Mouse (Mus musculus): ENCODE results near the gene A930018P22Rik.

A930018P22Rik gene

DNA sequence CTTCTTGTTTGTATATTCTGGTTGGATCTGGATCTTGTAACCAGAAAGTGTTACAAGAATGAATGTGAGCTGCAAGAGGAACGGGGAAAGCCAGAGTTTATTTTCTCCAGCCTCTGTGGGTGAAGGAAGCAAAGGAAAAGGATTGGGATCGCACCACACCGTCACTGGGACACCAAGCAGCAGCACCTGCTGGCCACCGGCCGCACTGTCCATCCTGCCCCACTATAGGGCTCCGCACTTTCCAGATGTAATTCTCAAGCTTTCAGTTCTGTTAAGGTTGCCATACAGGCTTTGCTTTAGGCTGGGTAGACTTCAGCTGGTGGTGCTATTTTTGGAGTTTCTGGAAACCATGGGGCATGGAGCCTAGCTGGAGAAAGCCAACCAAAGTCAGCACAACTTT lies 2.3 kb upstream of the A930018P22Rik start:
- no peak for DNase-seq

DNA sequence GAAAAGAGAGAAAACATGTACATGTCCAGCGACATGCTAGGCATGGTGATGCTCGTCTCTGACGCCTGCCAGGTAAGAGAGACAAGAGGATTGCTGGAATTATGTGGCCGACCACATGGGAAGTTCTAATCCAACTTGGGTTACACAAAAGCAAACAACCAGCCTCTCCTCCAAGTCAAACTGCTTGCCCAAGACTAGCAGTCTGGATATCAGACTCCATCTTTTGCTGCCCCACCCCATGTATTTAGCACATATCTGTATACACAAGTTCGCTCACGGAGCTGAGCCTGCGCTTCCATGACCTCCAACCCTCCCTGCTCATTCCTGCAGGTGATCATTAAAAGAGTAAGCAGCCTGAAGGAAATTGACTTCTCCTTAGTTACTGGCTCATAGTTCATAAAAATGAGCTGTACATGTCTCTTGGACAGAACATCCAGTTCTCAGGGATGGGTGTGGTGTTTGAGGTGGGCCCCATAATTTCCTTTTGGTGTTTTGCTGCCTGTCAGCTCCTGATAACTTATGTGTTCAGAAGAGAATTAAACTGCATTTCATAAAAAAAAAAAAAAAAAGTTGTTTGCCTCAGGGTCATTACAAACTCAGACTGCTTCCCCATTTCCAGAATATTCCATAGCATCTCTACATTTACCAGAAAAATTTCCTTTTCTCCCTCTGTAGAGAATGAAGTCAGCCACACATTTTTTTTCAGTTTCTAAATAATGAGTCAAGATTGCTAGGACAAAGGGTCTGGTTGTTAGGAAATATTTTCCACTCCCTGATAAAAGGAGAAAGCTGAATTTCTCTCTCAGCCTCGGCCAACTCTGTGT lies 676 bp upstream of the A930018P22Rik start:
- peak in 1 of 2 experiments; percentile 24 for DNase-seq

DNA sequence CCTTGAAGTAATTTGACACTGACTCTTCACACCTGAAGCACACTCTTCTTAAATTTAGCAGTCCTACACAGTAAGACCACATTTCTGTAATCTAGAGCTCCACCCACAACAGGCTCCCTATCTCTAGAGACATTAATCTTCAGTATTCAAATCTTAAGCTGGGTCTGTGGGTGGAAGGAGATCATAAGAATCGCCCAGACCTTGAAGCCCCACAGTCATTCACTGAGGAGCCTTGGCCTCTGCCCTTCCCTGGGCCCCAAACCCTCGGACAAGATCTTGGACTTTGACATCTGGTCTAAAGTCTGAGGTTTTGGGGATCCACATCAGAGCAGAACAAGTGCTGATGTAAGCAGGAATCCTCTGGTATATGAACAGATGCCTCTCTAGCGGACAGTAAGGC lies 971 bp downstream of the A930018P22Rik start:
- no peak for DNase-seq

DNA sequence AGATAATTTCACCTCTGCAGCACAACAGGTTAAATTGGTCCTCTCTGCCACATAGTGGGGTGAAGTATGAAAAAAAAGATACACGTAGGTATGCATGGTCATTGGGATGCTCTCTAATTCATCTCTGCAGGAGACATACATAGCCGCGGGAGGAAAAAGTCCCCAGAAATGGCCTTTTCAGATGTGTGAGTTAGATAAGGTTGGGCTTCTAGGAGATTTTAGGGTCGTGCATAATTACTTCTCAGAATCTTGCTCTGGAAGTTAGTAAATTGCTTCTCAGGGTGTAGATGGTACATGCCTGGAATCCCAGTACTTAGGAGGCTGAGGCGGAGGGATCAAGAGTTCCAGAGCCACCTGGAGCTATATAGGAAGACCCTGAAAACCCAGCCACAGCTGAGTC lies 1.5 kb downstream of the A930018P22Rik start:
- no peak for DNase-seq

DNA sequence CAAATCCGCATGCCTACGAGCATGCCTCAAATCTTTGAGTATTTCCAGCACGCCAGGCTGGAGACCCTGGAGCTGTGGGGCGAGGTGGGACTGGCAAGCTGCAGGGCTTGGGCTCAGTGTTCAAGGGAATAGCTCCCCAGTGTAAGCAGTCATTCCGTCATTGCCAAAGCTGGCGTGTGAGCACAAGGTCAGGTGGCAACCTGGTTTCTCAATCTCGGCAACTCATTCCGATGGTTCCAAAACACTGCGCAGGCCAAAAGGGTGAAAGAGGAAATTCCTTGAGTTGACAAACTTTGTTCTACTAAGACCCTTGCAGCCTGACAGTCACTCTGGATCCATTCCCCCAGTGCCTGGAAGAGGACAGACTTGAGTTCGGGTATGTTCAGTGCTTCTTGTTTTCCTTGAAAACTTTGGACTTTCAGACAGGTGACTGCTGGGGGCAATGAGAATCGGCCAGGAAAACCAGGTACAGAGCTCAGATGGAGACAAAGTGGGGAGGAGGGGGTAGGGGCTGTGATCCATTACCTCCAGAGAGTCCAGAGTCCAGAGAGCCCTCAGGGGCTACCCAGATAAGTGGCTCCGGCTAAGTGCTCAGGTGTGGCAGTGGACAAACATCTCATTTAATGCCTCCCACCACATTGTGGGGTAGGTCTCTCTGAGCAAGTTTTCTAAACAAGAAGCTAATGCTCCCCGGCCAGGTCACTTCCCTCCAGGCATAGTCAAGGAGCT lies 6.4 kb downstream of the A930018P22Rik start:
- peak; percentile 44 to 54 for DNase-seq

DNA sequence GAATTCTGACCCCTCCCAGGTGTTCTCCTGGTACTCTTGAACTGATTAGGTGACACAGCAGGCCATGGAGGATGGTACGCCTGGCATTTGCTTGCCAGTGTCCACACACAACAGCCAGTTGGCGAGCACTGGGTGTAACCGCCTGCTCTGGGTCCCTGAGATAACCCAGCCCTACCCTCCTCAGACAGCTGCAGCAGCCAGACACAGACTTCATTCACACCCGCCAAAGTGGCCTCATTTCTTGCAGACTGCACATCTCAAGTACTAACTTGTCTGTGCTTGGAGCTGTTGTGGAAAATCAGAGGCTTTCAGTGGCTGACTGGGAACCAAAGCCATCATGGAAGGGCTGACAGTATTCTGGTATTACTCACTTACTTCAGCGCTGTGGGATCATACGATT lies 7.6 kb downstream of the A930018P22Rik start:
- no peak for DNase-seq

DNA sequence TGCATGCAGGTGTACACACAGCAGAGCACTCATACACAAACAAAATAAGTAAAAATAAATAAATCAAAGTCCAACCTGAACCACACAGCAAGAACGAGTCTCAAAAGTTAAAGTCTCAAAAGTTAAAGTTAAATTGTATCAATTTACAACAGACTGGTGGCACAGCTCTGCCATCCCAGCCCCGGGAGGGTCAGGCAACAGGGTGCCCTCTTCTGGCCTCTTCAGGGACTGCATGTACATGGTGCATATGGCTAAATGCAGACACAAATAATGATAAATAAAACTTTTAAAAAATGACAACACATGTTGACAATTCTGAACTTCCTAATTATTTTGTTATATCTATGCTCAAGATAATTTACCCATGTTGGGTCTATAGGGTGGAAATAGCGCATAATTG lies 8.4 kb downstream of the A930018P22Rik start:
- no peak for DNase-seq

DNA sequence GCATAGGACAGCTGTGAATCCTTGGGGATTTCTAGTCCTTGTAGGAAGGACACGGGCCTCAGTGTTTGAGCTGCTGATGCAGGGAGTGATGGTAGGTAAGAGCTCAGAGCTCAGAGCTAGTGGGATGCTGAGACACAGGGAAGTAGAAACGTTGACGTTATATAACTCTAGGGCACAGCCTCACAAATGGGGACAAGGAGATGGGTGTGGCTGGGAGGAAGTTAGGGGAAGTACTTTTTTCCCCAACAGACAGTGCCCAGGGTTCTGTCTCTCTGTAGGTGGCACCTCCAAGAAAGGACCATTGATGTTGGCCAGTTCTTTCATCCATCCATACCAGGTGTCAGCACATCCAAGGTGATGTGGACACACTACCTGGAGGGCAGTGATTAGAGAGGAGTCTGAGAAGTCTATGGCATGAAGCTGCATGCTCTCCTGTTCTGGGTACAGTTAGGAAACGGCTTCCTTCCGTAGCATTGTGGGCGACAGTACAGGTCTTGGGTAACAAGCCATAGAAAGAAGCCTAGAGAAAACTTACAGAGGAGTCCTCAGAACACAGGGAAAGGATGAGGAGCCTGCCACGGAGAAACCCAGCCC lies 9.8 kb downstream of the A930018P22Rik start:
- no peak for DNase-seq

DNA sequence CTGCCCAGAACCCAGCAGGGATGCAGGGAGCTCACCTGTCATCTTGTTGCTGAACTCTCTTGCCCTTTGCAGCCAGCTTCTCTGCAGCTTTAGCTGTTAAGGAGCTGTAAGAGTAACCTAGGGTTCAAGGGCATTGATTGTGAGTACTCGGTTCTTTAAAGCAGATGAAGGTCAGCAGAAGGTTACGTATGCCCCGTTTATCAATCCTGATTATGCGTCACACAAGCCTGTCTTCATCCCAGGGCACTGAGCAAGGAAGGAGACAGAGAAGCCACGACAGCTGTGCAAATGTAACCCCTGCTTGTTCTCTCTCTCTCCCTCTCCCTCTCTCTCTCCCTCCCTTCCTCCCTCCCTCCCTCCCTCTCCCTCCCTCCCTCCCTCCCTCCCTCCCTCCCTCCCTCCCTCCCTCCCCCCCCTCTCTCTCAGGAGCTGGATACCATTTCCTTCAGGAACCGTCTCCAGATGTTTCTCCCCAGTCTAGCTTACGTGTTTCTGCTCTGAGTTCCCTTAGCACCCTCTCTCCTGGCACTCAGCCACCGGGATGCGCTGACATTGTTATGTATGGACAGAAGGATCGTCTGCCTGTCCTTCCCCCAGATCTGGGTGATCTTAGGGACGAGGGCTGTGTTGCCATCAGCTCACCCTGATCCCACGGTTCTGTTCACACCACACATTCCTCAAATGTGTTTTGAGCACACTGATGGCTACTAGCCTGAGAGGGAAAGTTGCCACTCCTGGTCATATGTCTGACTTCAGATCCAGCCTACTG lies 10.7 kb downstream of the A930018P22Rik start:
- no peak for DNase-seq

DNA sequence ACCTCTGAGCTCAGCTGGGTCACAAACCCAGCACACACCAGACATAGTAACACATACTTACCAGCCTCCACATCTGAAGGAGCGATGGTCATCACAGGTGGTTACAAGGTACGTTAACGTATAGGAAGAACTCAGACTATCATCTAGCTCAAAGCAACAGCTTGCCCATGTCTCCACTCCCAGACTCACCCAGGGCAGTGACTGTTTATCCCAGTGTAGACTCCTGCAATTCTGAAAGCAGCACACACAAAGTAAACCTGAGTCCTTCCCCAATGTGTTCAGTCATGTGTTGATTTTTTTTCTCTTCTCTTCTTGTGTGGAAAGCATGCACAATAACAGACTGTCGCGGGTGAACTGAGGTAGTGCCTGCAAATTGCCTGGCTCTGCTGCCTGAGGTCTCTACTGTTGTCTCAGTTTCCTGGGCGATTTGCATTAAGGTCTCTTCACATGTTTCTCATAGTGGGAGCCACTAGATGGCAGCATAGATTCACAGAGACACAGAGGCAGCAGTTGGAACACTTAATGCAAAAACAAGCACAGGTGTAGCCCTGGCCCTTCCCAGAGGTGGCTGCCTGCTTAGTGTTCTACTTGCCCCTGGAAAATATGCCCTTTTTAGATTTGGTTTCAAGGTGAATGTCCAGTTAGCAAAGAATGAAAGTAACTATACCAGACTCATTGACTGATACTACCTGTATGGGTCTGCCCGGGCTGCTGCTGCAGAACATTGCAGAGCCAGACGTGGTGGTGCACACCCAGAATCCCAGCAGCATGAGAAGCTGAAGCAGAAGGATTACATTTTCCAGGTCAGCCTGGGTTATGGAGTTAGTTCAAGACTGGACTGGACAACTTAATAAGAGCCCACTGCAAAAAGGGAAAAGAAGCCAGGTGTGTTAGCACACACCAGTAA lies 11.8 kb downstream of the A930018P22Rik start:
- DNase-seq, result peak; percentile 25 to 69

DNA sequence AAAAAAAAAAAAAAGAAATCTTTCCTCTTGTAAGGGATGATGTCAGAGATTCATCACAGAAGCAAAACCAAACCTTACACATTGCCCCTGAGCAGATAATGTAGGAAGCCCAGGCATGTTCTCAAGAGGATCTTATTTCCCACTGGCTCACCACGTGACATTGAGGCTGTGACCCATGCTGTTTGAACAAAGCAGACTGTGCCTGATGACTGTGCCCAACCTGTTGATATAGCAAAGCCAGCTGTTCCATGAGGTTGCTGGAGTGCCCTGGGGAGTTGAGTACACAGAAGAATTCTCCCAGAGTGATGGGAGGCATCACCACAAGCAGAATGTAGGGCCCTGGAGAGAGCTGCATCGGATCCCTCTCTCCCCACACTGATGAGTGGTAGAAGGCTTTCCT lies 13.4 kb downstream of the A930018P22Rik start:
- no peak for DNase-seq

DNA sequence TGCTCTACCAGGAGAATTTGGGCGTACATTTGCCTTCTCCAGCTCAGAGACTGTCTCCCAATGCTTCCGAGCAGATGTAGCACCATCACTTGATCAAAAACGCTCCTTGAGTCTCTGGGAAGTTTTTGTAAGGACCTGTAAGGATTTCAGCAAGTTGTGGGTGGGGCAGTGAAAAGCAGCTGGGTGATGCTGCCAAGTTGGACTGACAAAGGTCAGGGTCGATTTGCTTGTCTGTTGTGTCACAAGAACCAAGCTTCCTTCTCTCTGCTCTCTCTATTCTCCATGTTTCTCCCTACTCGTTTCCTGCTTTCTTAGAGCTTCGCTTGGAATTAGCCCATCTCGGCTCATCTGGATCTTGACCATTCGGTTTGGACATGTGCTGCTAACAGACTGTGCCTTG lies 19.6 kb downstream of the A930018P22Rik start:
- DNase-seq, result no peak

DNA sequence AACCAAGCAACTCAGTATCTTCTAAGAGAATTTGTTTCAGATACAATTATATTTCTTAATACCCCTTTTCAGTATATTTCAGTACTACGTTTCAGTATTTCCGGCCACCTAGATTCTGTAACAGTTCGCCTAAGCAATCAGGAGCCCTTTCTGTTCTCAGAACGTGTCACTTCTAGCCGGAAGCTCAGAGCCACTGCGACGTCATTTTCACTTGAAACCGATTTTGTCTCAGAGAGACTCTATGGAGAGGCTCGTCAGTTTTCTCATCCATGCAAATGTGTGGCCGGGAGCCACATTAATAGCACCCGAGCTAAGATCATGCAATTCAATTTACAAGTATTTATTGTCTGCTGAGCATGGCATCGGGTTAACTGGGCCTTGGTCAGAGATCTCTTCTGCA lies 21.4 kb downstream of the A930018P22Rik start:
- DNase-seq, result no peak

DNA sequence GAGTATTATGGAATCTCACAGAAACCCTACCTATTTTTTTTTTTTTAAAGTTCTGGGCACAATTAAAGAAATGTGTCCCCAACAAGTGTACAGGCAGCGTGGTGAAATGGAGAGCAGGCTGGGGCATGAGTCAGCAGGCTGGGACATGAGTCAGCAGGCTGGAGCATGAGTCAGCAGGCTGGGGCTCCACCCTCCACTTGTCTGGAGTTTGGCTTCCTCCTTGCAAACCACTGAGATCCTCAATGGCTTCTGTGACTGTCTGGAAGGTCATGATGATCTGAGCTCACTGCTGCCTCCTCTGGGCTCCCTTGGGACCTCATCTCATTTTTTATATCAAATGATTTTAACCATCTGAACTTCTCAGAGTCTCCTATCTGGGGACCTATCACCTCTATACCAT lies 23.4 kb downstream of the A930018P22Rik start:
- DNase-seq, result no peak

DNA sequence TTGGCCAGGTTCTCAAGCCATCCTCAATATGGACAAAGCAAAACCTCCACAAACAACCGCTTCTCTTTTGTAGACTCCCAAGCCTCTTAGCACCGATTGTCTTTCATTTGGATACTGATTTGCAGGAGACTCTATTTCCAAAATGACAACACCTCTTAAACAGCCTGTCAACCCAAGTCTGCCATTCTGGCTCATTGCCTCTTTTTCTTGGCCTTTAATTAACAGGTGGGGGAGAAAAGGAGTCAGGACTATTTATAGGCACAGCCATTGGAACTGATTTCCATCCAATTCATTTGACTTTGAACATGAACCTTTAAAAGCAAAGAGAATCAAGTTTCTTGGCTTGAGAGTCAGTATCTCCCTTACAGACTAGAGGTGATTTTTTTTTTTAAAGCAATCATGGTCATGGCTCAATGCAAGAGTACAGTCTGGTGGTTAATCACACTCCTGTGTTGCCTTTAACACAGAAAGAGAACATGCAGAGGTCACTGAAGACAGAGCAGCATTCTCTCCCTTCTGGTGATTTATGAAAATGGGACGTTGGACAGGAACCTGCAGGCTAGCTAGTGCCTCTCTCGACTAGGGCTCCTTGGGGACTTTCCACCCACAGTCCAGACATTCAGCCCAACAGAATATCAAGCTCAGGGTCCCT lies 25.5 kb downstream of the A930018P22Rik start:
- no peak for DNase-seq

DNA sequence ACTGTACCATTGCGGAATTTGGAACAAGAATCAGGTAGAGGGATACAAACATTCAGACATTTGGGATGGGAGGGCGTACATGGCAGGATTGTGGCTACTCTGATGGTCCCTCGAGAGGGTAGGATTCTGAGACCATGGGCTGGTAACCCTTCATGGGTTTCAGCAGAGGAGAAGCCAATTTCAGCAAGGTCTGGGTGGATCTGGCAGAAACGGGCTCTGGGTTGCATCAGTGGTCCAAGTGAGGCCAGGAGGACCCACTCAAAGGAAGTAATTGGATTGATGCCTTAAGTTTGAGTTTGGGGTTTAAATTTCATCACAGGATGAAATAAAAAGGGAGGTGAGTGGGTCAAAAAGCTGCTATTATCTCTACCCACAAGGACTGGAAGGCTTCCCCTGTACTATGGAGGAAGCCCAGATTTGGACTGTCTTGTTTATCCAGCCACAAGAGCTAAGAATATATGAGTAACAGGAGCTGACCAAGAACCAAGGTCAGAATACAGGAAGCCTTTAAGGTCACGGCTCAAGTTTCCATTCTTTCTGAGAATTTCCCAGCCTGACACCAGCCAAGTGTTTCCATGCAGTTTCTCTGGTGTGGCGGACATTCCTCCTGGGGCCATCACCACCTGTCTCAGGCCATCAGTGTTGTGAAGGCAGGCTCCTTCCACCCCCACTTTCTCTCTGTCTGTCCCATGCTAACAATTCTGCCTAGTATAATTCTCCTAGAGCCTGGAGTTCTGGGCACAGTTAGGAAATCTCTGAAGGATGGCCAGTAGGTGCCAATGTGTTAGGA lies 28.2 kb downstream of the A930018P22Rik start:
- DNase-seq, result no peak

DNA sequence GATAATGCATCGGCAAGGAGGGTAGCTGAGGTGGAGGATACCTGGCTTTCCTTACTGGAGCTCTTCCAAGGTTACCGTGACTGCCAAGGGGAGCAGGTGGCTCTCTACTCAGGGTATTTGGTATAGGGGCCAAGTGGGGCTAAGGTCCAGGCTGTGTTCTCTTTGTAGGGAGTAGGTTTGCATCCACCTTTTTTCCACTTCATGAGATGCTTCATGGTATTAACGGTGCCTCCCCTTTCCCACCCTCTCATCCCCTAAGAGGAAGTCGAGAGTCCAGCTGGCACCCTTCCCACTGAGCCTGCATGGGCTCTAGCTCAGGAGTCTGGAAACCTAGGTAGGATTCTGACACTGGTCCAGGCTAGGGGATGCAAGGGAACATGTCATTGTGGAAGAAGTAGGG lies 30.8 kb downstream of the A930018P22Rik start:
- no peak for DNase-seq

DNA sequence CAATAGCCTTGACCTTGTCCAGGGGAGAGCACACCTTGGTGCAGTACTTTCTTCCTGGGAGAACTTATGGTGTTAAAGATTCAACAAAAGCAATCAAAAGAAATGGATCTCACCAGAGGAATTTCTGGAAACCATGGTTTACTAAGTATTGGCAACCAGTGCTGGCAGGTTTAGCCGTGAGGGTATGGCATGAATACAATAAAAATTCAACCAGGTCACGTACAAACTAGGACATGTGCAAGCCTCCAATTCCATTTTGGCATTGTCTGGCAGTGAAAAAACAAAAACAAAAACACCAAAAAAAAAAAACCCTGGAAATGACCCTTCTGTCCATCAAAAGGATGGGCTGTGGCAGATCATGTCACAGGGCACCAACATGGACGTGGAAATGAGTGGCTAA lies 31.3 kb downstream of the A930018P22Rik start:
- DNase-seq, result no peak

DNA sequence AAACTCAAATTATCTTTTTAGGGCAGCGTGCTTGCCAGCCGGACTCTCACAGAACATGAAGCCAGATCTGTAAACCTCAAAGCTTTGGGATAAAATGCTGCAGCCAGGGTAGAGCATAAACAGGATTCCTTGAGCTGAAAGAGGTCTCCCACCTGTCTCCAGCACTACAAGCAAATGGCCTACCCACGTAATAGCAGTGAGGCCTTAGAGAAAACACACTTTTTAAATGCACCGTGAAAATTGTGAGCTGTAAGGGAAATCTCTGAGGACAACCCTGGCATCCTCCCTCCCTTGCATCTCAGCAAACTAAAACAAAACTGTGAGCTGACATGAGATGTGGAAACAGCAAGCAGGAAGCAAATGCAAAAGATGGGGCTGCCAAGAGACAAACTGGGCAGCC lies 35.3 kb downstream of the A930018P22Rik start:
- DNase-seq, result no peak

DNA sequence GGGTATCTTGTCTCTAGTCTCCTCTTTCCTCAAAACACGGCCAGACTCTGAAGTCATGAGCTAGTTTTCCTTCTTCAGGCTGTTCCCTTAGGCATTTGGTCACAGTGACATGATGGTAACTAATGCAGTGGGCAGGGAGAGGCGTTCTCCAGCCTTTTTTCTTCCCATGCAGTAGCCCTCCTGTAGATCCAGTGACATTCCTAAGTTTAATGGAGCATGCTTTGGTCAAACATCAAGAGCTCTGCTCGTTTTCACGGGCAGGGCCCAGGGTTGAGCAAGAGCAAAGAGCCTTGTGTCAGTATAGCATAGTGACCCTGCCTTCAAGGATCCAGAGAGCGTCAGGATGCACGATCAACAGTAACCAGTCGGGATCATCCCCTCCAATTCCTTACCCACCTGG lies 40.8 kb downstream of the A930018P22Rik start:
- no peak for DNase-seq

Measured in lung, adult 18-20 months (tissue).